Mouse (Mus musculus): ENCODE results near the gene Hoxa7.

Hoxa7 gene

DNA sequence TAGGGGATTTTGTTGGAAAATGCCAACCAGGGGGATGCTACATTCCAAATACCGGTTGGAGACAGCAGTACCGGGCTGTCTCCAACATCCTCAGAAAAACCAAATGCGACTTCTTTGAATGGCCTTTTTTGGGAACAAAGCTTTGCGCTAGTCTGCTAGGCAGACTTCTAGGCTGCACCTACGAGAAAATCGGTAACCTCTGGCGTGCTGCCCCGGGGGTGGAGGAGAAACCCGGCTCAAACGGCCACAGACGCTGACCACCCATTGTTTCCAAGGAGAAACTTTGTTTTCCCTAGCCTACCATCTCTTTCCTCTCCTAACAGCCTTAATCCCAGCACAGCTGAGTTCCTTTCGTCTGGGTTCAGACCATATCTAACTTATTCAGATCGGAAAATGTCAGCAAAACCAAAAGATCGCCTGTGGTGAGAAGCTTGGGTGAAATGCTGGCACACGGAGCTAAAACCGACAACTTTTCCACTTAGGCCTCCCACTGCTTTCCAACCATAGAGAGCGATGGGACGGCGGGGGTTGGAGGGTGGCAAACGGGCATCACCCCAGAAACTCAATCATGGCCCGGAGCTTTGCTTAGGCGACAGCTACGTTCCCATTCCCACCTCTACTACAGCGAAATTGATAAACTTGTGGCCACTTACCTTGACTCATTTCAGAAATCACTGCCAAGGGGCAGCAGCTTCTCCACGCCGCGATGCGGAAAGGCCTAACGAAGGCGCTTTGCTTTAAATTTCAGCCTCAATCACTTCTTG is 18.2 kb upstream of the Hoxa7 start:
- DNase-seq (ENCODE audit: extremely low read depth, low read depth) = no peak

- no peak for DNase-seq (ENCODE audit: extremely low read depth, low read depth)
Observed at GRCm38 (mm10) chr6:52238976-52239375, 17.3 kb upstream of the Hoxa7 start.

DNA sequence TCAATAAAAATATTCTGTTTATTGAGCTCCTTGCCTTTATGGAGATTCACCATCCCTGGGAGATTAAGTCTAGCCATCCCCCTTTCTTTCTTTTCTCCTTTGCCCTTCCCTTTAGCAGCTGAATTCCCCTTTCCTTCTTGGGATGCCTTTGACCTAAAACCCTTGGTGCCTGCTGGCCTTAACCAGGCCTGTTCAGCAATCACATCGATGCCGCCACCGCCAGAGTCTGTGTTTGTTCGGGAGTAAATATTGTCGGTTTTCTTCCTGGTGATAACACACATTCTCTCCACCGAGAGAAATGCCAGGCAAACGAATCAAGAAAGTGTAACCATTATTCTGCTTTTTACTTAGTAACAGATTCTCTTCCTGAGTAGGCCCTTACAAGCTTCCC is 16.5 kb upstream of the Hoxa7 start:
- DNase-seq (ENCODE audit: extremely low read depth, low read depth) = no peak

DNA sequence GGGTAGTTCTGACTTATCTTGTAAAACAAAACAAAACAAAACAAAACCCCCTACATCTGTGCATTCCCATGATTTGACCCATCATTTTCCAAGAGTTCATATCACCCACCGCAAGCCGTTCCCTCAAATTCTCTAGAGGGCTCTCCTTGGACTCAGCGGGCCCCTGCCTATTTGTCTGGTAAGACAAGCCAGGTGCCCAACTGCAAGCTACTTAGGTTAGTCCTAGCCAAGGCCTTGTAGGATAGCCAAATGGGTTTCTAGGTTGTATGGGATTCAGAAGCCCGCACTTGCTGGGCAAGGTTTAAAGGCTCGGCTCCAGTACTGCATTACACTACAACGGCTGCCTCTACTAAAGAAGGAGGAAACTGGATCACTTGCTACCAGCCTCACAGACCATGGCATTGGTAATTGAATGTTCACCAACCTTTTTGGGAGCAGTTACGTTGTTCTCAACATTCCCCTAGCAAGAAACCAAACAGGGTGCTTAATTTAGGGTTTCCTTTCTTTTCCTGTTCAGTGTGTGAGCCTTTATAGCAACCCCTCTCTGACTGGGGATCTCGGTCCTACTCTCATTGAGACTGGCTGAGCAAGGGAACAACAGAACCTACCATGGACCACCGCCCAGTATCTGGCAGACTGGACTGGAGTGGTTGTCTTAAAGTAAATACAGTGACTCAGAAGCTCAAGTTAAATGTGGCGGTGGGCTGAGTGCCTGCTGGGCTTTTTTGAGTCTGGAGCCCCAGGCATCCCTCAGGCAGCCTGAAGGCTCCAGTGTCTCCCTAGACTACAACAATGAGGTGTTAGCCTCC is 15.9 kb upstream of the Hoxa7 start:
- no peak for DNase-seq (ENCODE audit: extremely low read depth, low read depth)

- no peak for DNase-seq (ENCODE audit: extremely low read depth, low read depth)
Observed at GRCm38 (mm10) chr6:52236806-52237205, 15.2 kb upstream of the Hoxa7 start.

GRCm38 (mm10) chr6:52235866-52236265 is 14.2 kb upstream of the Hoxa7 start:
- DNase-seq (ENCODE audit: extremely low read depth, low read depth) = no peak

DNA sequence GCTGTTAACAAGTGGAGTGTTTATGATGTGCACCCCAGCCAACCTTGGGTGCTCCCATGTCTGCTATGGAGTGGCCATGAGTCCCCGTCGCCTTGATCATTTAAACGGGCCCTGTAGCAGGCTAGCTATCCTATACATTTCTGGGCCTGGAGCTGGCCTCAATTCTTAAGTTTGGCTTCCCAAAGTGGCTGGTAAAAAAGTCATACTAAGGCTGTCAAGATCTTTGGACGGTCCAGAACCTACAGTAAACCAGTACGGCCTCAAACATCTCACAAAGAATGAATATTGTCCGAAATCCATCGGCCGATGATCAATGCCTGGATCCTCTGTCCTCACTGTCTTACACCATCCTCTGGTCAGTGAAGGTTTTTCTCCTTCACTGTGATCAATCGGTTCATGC is 13.6 kb upstream of the Hoxa7 start:
- no peak for DNase-seq (ENCODE audit: extremely low read depth, low read depth)

- no peak for DNase-seq (ENCODE audit: extremely low read depth, low read depth)
Observed at GRCm38 (mm10) chr6:52234428-52235140, 12.9 kb upstream of the Hoxa7 start.

- no peak for DNase-seq (ENCODE audit: extremely low read depth, low read depth)
Observed at GRCm38 (mm10) chr6:52233546-52234427, 12.1 kb upstream of the Hoxa7 start.

GRCm38 (mm10) chr6:52232984-52233545 is 11.4 kb upstream of the Hoxa7 start:
- no peak for DNase-seq (ENCODE audit: extremely low read depth, low read depth)

- no peak for DNase-seq (ENCODE audit: extremely low read depth, low read depth)
Observed at GRCm38 (mm10) chr6:52232568-52232965, 10.9 kb upstream of the Hoxa7 start.

DNA sequence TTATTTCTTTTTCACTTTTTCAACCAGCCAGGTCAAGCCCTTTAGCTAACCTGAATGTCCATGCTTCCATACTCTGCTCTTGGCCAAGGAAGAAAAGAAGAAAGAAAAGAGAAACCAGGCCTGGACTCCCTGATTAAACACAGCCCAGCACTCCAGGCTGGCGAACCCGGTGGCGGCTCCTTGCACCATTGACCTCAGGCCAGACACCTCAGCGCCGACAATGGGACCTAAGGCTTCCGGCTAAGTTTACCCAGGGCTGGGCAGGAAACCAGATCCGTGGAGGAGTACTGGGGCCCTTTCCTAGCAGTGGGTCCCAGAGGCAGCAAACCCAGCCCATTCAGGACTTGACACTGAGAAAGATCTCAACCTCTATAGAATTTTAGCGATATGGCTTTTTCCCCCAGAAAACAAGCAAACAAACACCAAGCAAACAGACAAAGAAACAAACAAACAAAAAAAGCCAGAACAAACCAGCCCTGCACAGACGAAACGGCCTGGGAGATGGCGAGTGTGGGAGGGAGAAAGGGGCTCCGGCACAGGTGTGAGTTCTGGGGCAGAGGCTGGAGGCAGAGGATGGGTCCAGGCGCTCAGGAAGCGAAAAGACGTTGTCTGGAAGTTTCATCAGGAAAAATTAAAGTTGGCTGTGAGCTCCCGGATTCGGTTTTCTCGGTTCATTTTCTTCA is 10.4 kb upstream of the Hoxa7 start:
- no peak for DNase-seq (ENCODE audit: extremely low read depth, low read depth)

DNA sequence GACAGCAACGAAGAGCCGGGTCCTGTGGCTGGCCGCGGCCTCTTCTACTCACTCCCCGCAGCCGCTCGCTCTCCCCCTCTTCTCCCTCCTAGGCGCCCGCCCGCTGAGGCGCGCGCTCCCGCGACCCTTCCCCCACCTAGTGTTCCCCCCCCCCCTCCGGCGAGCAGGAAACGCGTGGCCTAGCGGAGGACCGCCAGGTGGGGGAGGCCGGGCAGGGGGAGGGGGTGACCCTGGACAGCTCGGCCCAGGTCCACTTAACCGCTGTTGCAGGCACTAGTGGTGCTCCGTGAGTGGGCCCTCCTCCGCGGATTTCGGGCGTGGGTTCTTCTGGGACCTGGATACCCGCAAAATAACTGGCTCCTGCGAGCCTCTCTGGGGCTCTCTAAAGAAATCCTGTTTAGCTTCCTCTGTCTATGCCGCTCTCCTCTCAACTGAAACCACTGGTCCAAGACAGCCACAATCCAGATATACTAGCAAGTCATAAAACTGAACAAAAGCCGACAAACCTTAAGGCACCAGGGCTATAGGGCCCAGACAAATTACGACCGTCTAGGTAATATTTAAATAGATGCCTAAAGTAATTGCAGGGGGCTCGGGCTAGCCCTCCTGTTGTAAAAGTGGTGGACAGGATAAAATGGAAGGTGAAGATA is 9.0 kb upstream of the Hoxa7 start, which contains the start of gene Hoxa9:
Hoxa9 (minus strand) TSS at position 574 of the 650 bp plus-strand sequence.
- DNase-seq (ENCODE audit: extremely low read depth, low read depth) = no peak

DNA sequence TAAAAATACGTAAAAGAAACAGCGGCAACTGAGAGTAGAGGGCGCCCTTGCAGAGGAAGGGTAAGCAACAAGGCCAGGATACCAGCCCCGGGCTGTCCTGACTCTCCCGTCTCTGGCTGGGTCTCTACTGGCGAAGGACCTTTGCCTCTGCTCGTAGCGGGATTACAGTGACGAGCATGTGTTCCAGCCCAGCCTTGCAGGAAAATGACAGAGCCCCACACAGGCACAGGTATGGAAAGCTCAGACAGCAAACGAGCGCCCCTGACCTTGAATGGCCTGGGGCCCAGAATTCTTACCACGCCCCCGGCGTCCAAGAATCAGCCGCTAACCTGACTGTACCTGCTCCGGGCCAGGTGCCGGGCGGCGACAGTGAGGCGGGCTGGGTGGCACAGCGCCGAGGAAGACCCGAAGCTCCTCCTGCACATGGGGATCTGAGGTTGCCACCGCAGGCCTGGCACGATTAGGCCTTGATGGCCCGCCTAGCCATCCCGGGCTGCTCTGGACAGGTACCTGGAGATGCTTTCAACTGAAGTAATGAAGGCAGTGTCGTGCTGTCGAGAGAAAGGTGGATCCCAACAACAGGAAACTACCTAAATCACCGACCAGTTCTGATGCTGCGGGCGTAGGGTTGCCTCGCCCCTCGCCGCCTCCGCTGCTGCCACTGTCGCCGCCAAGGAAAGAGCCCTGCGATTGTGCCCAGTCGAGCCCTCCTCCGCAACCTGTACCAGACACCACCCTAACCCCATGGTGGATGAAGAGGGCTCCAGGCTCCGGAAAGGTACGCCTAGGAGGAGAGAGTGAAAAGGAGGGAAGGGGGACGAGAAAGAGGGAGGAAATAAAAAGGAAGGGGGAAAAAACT is 8.1 kb upstream of the Hoxa7 start:
- no peak for DNase-seq (ENCODE audit: extremely low read depth, low read depth)

DNA sequence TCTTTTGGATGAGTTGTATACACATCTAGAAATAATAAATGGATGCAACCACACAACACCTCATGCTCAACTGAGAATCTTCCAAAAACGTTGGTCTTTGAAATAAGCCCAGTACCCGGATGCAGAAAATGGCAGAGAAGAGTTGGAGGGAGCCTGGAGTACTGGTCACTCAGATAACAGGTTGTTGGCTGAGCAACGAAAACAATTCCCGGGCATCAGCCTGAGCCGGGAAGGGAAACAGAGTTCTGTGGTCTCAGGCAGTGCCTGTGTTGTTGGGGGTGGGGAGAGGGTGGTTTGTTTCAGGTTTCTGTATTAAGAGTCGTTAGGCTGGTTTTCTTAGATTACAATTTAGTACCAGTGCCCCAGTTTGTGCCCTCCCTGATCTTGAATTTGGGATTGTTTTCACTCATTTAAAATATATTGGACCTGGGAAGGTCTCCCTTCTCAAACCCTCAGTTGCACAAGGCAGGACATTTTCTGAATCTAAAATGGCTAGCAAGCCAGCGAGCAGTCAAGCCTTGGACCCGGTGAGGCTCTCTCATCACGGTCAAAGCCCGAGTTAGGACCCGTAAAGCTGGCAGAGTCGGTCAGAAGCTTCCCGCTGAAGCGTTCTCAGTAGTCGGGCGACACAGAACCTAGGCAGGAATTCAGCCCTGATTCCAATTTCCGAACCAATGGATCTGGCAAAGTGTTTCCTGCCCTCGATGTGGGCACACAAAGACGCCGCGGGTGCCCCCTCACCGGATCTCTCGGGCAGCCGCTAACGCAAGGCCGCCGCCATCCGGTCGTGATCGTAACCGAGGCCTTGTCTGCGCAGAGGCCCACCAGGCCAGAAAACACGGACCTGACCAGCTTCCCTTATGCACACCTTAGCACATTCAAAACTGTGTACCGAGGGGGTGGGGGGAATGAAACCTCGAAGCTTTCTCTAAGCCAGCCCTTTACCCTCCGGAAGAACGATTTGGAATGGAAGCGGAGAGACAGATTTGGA is 7.1 kb upstream of the Hoxa7 start:
- DNase-seq (ENCODE audit: extremely low read depth, low read depth) = no peak

DNA sequence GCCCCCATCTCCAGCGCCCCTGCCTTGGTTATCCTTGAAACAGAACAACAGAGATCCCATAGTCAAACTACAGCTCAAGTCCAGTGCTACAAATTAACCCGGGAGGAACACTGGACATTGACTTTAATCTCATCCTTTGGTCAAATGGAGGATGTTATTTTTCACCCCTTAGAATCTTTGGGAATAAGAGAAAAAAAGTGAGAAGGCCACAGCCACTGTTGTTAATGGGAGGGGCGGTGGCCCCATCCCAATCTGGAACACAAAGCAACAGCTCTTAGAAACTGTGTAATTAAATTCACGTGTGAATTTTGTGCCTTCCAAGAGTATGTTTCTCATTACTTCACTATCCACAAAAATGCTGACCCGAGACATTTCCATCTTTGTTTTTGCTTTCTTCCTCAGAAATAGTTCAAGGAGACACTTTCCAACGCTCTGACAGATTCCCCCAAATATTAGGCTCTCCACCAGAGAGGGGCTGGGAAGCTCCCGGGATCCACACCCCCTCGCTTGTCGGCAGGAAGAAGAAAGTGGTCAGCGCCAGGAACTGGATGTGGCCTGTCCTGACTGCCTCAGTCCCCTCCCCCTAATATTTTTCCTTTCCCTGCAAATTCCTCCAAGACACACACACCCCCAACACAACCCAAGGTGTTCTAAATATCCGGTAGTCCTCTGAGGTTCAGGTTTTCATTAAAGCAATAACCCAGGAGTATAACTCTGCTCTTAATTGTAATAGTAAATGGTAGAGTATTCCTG is 6.0 kb upstream of the Hoxa7 start:
- DNase-seq (ENCODE audit: extremely low read depth, low read depth) = no peak
